Mouse (Mus musculus) left cerebral cortex, adult 9 months (tissue): ENCODE measurements around the gene Ipcef1.

ENCODE experiments used
- DNase-seq, 2 experiments: peaks; one replicate each; pipeline ENCODE4 v3.0.0; 2022; ENCODE audit warnings: low spot score in 2 of 2

Ipcef1 gene

GRCm38 (mm10) chr10:6967588-6968242 lies 84.6 kb downstream of the Ipcef1 start:
- DNase-seq, result no peak

GRCm38 (mm10) chr10:6958791-6959190 lies 93.5 kb downstream of the Ipcef1 start:
- no peak for DNase-seq

- no peak for DNase-seq
These were observed 95.9 kb downstream of the Ipcef1 start for GRCm38 (mm10) chr10:6956357-6956756.

- no peak for DNase-seq
These were observed 97.7 kb downstream of the Ipcef1 start for GRCm38 (mm10) chr10:6954533-6954932.

- DNase-seq, result no peak
These were observed 99.2 kb downstream of the Ipcef1 start for GRCm38 (mm10) chr10:6953115-6953514.

GRCm38 (mm10) chr10:6936671-6937425 lies 115.4 kb downstream of the Ipcef1 start:
- DNase-seq, result peak; percentile 76 to 85

GRCm38 (mm10) chr10:6934776-6935175 lies 117.5 kb downstream of the Ipcef1 start:
- DNase-seq, result no peak

- DNase-seq, result no peak
These were observed 121.4 kb downstream of the Ipcef1 start for GRCm38 (mm10) chr10:6930889-6931288.

- DNase-seq, result peak in 1 of 2 experiments; percentile 39
These were observed 121.9 kb downstream of the Ipcef1 start for GRCm38 (mm10) chr10:6930398-6930797.

GRCm38 (mm10) chr10:6928905-6929304 lies 123.4 kb downstream of the Ipcef1 start:
- DNase-seq, result no peak

GRCm38 (mm10) chr10:6927600-6928223 lies 124.6 kb downstream of the Ipcef1 start:
- no peak for DNase-seq

GRCm38 (mm10) chr10:6926724-6927123 lies 125.6 kb downstream of the Ipcef1 start:
- no peak for DNase-seq

- DNase-seq, result peak; percentile 83 to 89
These were observed 135.6 kb downstream of the Ipcef1 start for GRCm38 (mm10) chr10:6916545-6917257.

- DNase-seq, result no peak
These were observed 136.3 kb downstream of the Ipcef1 start for GRCm38 (mm10) chr10:6915991-6916390.

GRCm38 (mm10) chr10:6909763-6910162 lies 142.5 kb downstream of the Ipcef1 start:
- peak; percentile 52 to 67 for DNase-seq

GRCm38 (mm10) chr10:6901819-6902393 lies 150.4 kb downstream of the Ipcef1 start:
- no peak for DNase-seq

GRCm38 (mm10) chr10:6900126-6900525 lies 152.2 kb downstream of the Ipcef1 start:
- DNase-seq, result no peak

- DNase-seq, result no peak
These were observed 155.5 kb downstream of the Ipcef1 start for GRCm38 (mm10) chr10:6896659-6897303.

- DNase-seq, result no peak
These were observed 156.5 kb downstream of the Ipcef1 start for GRCm38 (mm10) chr10:6895796-6896195.

- no peak for DNase-seq
These were observed 161.8 kb downstream of the Ipcef1 start for GRCm38 (mm10) chr10:6890348-6891009.
